Mouse (Mus musculus) ES-CJ7 (cell line): ENCODE measurements around the gene Spats2l.

ENCODE experiments used
- DNase-seq: peaks from one replicate; pipeline ENCODE4 v3.0.0; 2011; ENCODE audit warnings: low read depth, low spot score

Spats2l gene

GRCm38 (mm10) chr1:57971588-57971987 is 197.6 kb downstream of the Spats2l start:
- DNase-seq, result no peak

GRCm38 (mm10) chr1:57976860-57977259 is 202.9 kb downstream of the Spats2l start:
- no peak for DNase-seq

GRCm38 (mm10) chr1:57989052-57989600 is 215.2 kb downstream of the Spats2l start:
- DNase-seq, result peak; percentile 59

GRCm38 (mm10) chr1:57991277-57991676 is 217.3 kb downstream of the Spats2l start:
- DNase-seq, result no peak

- DNase-seq, result peak; percentile 98
Measured at GRCm38 (mm10) chr1:57995432-57996132, 221.6 kb downstream of the Spats2l start, which contains the start of gene Sgo2a. TSS of gene Sgo2a (plus strand) at chr1:57995971.

GRCm38 (mm10) chr1:57996133-57996615 is 222.2 kb downstream of the Spats2l start:
- DNase-seq, result peak; percentile 69
